Mouse (Mus musculus): ENCODE measurements around the gene Apobec3.

GRCm38 (mm10) chr15:79873545-79873944 is 17.9 kb upstream of the Apobec3 start:
- TF ChIP-seq CTCF (IDR thresholded peaks at IDR 0.05; ENCODE audit: control insufficient read depth, insufficient read depth, insufficient replicate concordance, low read depth, low read length) (no peak), POLR2A (IDR thresholded peaks at IDR 0.05; ENCODE audit: control insufficient read depth, low read depth, low read length) (no peak)
